Mouse (Mus musculus): ENCODE data around the gene Tmem107.
A peak's percentile ranks its signal among the peaks of the same experiment; 100 is the strongest.

Gene Tmem107

DNA sequence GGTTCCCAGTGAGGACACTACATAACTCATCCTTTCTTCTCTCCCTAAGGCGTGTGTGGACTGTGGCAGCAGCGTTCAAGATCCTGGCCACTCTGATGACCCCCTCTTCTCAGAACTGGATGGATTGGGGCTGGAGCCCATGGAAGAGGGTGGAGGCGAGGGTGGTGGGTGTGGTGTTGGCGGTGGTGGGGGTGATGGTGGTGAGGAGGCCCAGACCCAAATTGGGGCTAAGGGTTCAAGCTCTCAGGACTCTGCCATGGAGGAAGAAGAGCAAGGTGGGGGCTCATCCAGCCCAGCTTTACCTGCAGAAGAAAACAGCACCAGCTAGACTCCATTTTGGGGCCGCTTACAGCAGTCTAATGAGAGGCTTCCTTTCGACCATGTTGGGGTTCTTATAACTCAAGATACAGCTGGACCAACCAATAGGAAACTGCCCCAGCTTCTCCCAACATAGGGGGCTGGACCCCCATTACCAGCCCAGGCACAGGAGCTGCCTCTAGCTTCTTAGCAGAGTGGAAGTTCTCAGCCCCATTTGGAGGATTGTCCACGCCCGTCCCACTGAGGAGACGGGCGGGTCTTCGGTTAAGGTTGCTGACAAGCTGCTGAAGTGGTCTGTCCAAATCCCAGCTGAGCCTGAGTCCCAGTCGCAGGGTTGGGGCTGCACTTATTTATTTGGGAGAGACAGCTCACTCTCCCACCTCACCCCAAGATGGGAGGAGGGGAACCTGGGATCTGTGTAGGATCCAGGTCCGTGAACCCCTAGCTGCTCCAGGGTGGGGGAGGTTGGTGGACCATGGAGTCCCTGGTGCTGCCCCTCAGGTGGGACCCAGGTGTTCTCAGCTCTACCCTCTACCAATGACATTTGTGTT is 38.7 kb downstream of the Tmem107 start:
- no peak for DNase-seq

DNA sequence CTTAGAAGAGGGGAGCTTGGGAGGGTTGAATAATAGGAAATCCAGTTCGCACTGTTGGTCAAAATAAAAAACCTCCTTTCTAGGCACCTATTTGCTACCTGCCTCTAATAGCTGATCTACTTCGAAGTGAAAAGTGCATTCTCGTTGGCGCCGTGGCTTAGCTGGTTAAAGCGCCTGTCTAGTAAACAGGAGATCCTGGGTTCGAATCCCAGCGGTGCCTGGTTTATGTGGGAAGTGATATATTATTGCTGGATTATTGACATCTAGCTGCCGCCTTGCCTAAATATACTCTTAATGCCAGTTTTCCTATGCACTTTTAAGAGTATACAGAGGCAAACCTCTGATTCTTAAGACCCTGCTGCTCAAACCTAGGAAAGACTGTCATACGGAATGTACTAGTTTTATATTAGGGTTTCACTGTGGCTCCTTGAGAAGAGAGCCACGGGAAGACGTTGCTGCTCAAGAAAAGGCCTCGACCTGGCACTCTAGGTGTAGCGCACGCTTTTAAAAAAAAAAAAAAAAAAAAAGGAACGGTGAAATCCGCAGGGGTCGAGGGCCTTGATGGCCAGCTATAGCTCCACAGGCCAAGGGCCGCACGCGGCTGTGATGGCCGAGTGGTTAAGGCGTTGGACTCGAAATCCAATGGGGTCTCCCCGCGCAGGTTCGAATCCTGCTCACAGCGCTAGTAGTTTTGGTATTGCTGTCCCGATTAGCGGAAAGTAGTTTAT is 39.9 kb downstream of the Tmem107 start:
- DNase-seq, result peak; percentile 98

DNA sequence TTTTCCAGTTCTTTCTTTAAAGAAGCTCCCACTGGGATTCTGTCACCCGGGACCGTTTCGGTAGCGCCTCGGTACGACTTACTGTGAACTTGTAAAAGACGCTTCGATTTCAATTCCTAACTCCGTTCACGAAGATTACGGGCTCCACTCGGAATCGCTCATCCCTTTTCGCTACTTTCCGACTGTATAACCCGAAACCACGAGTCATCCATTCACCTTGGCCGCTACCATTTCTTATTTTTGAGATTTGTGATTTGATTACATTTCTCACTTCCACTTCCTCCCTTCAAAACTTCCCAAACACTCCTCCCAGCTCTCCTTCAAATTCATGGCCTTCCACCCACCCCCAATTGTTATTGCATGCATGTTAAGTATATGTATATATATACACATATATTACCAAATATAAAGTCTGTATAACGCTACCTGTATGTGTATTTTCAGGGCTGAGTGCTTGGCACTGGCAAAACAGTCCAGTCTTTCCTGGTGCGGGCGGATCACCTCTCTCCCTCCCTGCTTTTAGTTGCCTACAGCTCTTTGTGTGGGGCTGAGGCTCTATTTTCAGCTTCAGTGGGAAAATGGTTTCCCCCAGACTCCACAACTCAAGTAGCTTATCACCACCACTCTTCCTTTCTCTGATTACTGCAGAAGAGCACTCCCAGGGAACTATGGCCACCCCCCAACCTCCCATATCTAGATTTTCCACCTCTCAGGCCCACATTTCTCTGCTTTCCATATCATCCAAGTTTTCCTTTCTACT is 40.6 kb downstream of the Tmem107 start:
- DNase-seq, result no peak

DNA sequence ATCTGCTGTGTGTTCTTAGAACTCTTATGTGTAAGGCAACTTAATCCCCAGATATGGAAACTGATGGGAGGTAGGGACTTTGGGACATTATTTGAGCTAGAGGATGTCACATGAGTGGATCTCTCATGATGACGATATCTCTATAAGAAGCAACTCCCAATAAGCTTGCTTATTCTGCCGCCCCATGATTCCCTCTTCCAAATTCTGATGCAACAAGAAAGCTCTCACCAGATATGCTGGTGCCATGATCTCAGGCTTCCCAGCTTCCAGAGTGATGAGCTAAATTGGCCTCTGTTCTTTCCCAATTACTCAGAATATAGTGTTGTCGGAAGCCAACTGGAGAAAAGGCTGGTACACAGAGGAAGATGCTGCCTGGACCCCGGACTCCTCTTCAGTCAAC is 41.3 kb downstream of the Tmem107 start:
- no peak for DNase-seq

DNA sequence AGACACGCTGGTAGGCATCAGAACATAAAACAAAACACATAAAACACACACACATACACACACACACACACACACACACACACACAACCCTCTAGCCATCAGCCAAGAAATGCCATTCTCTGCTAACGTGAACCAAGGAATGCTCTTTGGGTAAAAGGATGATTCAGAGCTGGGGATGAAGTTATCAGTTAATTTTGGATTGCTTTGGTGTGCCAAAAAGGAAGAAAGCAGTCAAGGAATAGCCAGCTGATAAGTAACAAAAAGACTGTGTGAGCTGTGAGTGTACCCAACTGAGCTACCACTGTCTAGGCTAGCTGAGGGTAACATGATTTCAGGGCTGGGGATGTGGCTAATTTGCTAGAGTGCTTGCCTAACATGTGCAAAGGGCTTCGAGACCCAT is 43.4 kb downstream of the Tmem107 start:
- DNase-seq, result no peak

DNA sequence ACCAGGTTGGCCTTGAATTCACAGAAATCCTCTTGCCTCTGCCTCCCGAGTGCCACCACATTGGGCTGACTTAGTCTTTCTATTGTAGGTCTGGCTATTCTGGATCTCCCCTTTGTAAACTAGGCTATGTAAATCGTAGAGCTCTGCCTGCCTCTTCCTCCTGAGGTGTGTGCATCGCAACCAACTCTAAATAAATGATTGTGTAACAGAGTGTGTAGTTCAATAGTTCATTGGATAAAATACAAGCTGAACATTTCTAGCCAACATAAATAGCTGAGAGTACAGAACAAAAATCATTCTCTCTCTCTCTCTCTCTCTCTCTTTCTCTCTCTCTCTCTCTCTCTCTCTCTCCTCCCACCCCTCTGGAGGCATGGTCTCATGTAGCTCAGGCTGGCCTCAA is 44.0 kb downstream of the Tmem107 start:
- DNase-seq, result no peak

DNA sequence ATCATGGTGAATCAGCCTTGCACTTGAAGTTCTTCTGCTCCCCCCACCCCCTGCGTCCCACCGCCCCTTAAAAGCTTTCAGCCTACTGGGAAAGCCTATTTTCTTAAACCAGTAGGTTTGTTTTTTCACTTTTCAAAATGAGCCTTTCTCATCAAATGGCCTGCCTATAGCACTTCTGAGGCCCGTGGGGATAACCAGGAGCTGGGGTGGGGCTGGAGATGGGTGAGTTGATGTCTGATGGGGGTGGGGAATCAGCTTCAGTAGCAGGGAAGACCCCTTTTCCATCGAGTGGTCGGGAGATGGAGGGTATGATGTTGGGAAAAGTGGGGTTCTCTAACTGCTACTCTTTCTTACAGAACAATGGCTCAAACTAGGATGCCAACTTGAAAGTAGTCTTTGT is 46.2 kb downstream of the Tmem107 start:
- no peak for DNase-seq

DNA sequence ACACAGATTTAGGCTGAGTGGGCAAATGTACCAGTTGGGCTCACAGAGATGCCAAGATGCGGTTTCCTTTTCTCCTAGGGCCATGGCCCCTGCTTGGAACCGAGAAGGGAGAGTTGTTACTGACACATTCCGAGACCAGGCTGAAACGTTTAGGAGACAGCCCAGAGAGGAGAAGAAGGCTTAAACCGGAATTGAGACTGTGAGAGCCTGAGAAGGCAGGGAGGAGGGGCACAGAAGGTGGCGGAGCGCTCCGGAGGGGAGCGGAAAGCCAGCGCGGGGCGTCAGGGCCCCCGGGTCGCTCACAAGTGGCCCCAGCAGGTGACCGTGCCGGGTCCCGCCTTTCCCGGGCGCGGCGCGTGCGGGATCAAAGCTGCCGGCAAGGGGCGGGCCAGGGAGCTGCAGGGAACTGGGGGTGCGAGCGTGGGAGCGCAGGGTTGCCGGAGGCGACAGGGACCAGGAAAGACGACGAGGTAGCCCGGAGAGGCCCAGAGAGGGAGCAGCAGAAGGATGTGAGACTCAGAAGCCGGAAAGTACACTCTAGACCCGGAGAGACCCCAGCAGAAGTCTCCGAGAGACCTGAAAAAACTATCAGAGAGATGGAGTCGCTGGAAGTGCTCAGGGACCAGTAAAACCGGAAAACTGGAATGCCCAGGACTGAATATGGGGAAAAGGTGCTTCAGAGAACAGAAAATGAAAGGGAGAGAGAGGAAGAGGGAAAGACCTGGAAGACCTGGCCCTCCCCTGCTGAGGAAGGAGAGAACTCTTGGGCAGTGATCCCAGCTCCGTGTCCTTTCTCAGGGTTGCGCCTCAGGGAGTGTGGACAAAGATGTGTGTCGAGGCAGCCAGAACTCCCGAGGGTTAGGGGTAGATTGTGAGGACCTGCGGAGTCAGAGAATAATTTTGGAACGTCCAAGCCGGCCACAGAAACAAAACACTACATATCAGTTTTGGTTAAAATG is 47.4 kb downstream of the Tmem107 start:
- DNase-seq, result peak; percentile 49

DNA sequence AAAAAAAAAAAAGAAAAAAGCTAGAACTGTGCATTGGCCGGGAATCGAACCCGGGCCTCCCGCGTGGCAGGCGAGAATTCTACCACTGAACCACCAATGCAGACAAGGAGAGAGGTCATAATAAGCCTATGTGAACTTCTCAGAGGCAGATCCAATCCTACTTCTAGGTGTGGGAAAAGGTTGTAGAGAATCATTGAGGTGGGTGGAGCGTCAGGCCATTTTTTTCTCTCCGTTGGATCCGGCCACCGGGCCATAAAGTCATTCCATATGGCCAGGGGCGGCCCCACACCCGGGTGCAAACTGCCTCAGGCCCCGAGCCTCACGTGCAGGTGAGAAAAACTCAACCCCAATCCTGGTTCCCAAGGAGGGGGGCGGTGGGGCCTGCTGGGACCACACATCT is 48.2 kb downstream of the Tmem107 start:
- DNase-seq, result peak; percentile 84

DNA sequence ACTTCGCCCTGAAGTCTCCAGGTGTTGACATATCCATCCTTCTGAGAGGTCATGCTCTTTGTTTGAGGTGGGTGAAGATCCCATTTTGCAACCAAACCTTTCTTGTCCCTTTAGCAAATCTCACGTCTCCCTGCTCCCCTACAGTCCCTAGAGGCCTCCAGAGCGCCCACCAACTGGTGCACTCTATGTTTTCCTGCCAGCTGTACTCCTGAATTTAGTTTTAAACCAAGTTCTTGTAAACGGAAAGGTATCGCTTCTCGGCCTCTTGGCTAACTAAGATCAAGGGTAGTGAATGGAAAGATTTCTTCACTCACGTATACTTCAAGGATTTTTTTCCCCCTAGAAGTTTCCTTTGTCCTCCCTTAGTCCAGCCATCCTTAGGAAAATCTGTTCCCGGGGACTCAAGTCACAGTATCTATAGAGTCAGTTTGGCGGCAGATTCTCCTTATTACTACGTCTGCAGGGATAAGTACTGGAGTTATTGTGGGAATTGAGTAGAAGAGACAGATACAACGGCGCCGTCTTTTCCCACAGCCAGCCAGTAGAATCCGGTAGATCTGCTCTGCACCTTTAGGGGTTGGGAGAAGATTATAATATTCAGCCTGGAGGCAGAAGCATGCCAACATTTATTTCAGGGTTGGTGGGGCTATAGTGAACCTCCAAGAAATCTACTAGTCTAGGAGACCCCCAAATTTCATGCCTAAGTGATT is 49.0 kb downstream of the Tmem107 start:
- no peak for DNase-seq

DNA sequence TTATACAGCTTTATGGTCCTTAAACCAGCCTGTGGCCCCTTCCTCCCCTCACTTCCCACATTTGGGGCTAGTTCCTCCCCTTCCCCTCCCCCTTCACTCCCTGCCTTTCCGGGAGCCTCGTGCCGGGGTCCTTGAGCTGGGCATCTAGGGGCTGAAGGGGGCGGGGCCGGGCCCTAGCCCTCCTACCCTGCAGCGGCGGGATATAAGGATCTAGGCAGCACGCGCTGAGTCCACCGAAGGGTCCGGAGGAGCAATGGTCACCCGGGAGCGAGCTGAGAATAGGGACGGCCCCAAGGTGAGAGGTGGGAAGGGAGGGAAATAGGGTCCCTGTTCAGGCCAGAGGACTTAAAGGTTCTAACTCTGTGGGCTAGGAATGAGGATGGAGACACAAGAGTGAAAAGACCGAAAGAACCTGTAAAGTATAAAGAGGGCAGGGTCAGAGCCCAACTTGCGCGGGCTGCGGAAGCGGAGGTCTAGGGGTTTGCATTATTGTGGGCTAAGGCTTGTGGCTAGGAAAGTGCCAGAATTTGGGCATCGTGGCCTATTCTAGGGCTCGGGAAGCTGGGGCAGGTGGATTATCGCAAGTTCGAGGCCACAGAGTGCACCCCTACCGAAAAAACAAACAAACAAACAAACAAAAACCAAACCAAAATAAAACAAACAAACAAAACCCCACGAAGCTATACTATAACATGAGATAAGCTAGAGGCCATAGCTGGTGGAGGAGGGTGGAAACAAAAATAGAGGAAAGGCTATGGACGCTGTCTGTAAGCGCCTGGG is 49.8 kb downstream of the Tmem107 start, which contains the start of gene Hes7:
Gene Hes7 (plus strand): TSS at position 184 of the 780 bp plus-strand sequence.
- DNase-seq, result no peak

DNA sequence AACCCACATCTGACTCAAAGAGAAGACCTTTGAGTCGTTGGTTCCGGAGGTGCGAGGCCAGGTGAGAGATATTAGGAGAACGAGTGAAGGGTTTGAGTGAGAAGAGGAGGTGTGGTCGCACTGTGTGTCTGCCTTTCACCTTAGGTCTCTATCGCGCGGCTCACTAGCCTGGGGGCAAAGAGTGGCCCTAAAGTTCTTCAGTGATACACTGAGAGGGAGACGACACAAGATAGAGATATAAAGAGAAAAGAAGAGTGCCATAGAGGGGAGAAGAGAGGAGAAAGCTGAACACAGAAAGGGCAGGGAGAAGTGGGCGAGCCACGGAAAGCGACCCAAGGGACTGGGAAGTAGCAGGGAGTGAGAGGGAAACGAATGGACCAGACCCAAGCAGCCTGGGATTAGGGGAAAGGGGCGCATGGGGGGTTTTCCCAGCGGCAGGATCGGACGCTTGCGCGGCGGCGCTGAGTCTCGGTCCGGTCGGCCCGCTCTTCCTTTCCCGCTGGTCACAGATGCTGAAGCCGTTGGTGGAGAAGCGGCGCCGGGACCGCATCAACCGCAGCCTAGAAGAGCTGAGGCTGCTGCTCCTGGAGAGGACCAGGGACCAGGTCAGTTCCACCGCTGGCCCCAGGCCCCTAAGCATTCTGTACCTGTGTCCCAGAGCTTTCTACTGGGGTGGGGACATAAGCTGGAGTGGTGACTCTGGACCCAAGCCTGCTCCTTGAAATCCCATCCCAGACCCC is 50.6 kb downstream of the Tmem107 start:
- DNase-seq, result no peak

DNA sequence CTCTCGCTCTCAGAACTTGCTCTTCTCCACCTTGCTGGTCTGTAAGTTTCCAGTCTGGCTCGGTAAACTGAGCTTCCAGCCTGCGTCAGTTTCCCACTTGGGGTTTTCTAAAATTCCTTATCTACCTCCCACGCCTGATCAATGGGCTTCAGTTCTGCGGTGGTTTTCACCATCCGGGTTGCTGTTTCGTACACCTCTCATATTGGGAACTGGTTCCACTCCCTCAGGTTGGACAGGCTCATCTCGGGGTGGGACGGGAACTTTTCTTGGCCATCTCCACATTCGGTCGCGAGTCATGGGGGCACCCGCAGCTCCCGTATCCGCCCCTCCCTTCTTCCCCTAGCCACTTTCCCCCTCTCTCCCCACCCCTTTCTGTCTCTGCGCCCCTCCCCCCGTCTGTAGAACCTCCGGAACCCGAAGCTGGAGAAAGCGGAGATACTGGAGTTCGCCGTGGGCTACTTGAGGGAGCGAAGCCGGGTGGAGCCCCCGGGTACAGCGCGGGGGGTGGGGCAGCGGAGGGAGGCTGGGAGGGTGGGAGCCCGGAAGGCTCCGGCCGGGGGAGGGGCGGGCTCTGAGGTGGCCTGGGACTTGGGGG is 51.2 kb downstream of the Tmem107 start:
- peak; percentile 71 for DNase-seq

DNA sequence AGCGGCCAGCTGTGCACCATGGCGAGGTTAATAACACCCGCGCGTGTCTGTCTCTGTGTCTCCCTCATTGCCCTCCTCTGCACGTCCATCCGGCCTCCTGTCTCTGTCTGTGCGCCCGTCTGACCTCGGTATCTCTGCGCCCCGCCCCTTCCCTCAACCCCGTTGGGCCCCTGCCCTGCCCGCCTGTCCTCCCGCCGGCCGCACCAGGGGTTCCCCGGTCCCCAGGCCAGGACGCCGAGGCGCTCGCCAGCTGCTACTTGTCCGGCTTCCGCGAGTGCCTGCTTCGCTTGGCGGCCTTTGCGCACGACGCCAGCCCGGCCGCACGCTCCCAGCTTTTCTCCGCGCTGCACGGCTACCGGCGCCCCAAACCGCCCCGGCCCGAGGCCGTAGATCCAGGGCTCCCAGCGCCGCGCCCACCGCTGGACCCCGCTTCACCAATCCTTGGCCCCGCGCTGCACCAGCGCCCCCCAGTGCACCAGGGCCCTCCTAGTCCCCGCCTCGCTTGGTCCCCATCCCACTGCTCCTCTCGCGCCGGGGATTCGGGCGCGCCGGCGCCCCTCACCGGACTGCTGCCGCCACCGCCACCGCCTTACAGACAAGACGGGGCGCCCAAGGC is 51.8 kb downstream of the Tmem107 start, which contains the start of gene 9130213A22Rik:
Gene 9130213A22Rik (minus strand): TSS at position 254 of the 616 bp plus-strand sequence.
- DNase-seq, result peak; percentile 86

All from right cerebral cortex, postnatal 4 days (tissue).